Mouse (Mus musculus) monocyte, adult 2 months (primary cell): ENCODE measurements around the gene Cacna1d.
A peak's percentile ranks its signal among the peaks of the same experiment; 100 is the strongest.

Source experiments
- DNase-seq, 2 experiments: peaks; one replicate each; pipeline ENCODE4 v3.0.0; 2022; ENCODE audit warnings: low spot score in 2 of 2, low read depth in 1 of 2

Gene Cacna1d

GRCm38 (mm10) chr14:30491342-30491741 lies at the start of gene Cacna1d:
Gene Cacna1d (minus strand): TSS chr14:30491455.
- no peak for DNase-seq

DNA sequence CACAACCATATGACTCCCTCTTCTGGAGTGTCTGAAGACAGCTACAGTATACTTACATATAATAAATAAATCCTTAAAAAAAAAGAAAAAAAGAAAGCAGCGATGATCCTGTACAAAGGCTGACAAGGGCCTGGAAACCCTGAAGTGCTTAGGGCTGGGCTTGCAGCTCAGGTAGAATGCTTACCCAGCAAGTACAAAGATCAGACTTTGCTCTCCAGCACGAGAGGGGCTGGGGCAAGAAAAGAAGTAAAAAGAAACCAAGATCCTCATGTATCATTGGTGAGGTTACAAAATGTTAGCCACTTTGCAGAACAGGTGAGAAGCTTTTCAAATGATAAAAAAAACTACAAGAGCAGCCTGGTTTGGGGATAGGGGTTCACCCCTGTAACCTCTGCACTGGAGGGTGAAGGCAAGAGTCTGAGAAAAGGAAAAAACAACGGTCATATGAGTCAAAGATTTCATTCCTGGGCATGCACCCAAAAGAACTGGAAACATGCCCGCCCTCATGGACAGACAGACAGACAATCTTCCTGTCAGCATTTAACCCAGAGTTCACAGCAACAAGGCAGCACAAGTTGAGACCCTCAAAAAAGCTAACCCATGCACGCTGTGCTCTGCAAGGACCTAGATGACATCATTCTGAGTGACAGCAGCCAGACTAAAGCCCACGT lies 42.7 kb upstream of the Cacna1d start:
- DNase-seq, result no peak

DNA sequence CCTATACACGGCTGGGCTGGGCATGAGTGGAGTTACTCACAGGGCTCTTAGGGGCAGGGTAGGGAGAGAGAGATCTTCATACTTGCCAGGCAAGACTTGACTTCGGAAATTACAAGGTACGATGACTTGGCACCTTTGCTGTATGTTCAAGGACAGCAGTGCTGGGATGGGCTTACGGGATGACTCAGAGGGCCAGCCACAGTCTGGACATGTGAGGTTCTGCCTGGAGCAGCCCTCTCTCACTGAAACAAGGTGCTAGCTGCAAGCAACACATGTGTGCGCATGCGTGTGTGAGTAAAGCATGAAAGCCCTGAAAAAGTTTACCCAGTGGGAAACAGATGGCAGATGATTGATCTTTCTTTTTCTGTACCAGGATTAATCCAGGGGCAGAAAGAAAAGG lies 40.6 kb upstream of the Cacna1d start:
- no peak for DNase-seq

DNA sequence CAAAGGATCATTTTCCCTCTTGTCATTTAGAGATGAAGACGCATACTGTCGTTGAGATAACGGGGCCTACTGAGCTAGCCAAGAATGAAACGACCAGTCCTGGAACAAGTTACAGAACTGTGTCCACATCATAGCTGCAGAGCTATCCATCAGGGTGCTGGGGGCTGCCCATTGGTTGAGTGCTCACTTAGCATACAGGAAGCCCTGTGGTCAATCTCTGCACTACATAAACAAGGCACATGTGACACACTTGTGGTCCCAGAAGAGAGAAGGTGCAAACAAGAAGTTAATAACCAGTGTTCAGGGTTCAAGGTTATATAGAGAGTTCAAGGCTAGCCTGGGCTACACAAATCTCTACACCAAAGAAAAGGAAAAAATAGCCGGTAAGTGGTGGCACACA lies 40.2 kb upstream of the Cacna1d start:
- no peak for DNase-seq

DNA sequence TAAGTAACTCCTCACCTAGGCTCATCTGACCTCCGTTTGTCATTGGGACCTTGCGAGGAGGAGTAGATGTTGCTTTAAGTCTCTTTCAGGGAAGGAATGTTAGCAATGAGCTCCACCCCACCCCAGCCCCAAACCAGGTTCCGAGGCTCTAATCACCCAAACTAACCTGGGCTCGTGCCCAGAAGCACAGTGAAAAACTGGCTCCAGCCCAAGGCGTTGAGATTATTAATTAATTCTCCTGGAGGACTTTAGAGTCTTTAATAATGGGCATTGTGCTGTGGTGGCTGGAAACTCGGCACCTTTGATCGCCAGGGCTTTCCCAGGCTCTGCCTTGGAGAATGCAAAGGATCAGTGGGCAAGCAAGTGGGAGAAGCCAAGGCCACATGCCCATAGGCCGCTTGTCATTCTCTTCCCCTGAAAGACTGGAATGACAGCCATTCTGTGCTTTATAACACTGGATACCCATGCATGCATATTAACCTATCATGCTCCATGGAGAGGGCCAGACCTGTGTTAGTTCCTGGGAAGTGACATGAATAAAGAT lies 39.5 kb upstream of the Cacna1d start:
- no peak for DNase-seq

DNA sequence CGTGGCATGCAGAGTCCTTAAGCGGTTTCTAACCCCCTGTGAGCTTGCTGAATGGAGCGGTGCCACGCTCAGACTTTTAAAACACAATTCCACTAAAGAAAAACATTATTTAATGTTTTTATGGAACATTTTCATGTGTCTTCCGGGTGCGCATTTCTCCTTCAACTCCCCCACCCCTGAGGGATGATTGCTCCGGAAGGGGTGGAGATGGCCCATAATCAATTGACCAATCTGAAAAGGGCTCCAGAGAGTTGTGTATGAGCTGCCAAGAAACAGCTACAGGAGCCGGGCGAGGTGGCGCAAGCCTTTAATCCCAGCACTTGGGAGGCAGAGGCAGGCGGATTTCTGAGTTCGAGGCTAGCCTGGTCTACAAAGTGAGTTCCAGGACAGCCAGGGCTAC lies 38.2 kb upstream of the Cacna1d start:
- no peak for DNase-seq

GRCm38 (mm10) chr14:30528961-30529360 lies 37.7 kb upstream of the Cacna1d start:
- DNase-seq, result no peak

- no peak for DNase-seq
Measured at GRCm38 (mm10) chr14:30528392-30528791, 37.1 kb upstream of the Cacna1d start.

GRCm38 (mm10) chr14:30523356-30523755 lies 32.1 kb upstream of the Cacna1d start:
- DNase-seq, result no peak

DNA sequence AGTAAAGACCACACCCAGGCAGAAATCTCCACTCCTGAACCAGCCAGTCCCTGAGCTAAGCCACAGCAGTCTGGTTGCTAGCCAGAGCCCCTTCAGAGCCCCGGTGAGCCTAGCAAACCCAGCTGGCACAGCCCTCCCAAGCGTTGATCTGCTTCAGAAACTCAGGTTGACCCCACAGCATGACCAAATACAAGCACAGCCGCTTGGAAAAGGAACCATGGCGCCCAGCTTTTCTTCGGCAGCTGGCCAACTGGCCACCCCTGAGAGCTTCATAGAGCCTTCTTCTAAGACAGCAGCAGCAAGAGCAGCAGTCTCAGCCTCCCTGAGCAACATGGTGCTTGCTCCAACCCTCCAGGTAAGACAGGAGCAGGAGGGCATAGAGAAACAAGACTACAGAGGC lies 28.1 kb upstream of the Cacna1d start:
- DNase-seq, result no peak

DNA sequence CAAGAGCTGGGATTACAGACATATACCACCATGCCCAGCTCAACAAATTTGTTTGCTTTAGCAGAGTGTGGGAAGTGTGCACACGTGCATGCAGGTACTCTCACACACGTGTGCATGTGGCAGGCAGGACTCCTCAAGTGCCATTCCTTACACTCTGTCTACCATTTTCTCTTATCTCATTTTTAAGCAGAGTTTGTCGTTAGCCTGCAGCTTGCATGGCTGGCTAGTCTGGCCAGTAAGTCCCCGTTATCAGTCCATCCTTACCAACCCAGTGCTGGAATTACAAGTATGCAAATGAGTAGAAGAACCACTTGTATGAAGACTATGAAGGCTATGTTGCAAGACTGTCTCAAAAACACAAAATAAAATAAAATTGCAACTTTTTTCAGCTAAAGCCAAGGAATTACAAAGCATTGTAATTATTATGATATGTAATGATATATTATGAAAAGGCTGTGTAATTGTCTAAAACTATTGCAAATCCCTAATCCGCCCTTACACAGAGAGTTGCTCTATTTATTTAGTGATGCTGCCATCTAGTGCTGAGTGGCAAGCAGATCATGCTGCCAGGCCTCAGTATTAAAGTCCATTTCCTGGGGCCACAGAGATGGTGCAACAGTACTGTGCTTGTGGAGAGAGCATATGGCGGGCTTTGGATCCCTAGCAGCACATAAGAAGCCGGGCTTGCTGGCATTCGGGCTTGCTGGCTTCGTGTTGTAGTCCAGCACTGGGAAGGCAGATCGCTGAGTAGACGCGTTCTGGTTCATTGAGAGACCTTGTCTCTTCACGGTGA lies 24.9 kb upstream of the Cacna1d start:
- DNase-seq, result no peak

- no peak for DNase-seq
Measured at GRCm38 (mm10) chr14:30512896-30513295, 21.6 kb upstream of the Cacna1d start.

DNA sequence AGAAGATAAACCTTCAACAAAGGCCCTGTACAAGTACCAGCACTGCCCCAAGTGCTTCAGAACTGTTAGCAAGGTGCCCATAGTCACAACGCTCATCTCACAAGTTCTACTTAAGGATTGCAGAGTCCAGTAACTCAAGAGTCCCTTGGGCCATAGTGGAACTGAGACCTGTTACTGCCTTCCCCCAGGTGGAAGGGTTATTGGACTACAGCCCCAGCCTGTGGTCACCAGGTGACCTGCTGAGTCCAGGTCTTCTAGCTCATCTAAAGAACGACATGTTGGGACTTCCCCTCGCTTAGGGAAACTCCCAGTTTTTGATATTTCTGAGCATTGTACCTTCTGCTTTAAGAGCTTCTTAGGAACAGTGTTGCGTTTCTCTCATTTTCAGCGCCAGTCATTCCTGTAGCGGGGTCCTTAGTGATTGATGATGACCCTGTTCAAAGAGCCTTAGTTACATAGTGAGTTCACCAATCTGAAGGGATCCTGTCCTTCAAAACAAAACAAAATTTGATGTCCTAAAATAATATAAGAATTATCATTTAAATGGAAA lies 19.0 kb upstream of the Cacna1d start:
- DNase-seq, result no peak

DNA sequence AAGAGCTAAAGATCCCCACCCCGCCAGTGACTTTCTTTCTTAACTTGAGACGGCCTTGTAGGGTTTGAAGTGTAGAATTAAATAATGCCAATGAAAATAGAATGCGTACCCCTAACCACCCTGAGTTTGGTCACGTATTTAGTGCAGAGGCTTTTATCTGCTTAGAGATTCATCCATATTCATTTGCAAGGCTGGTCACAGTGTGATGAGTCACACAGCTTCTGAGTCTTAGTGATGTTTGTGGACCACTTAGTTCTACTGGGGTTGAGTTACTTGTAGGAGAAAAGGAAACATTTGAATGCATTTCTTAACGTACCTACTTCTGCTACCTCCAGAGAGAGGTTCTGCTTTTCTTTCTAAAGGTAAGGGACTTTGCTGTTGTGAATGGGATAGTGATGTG lies 13.7 kb upstream of the Cacna1d start:
- no peak for DNase-seq

DNA sequence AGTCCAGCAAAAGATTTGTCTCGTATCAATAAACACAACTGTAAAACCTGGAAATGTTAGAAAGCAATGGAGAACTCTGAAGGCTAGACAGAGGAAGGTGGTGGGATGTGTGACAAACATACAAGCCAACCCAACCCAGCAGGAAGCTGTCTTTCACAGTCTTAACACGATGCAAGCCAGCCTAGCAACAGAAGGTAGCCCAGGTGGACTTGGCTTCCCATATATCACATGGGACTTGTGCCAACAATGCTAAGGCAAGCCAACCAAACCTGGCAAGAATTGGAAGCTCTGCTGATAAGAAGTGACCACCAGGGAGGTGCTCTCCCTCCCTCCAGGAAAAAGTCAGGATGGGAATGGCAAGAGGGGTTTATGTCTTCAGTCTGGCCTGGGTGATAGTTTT lies 6.9 kb upstream of the Cacna1d start:
- no peak for DNase-seq

- DNase-seq, result no peak
Measured at GRCm38 (mm10) chr14:30494998-30495397, 3.7 kb upstream of the Cacna1d start.

DNA sequence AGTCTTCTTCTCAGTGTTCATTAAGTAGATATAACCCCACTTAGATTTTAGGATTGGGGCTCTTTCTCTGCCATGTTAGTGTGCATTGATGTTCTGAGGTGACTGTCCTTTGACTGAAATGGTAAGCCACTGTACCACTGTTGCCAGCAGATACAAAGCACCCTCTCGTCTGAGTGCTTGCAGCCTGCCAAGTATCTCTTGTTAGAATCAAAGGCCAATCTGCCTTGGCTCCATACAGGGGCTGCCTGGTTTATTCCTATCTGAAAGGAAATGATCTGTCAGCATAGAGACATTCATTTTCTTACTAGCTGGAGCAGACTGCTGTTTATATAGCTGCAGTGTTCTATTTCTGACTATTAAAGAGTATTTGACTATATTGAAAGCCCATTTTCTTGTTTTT lies 2.0 kb upstream of the Cacna1d start:
- DNase-seq, result no peak

GRCm38 (mm10) chr14:30479361-30479948 lies 11.8 kb downstream of the Cacna1d start, which contains the start of gene Dcp1a:
Gene Dcp1a (plus strand): TSS chr14:30479535.
- DNase-seq, result peak; percentile 84 to 93

- DNase-seq, result no peak
Measured at GRCm38 (mm10) chr14:30474416-30474815, 16.8 kb downstream of the Cacna1d start.

- DNase-seq, result no peak
Measured at GRCm38 (mm10) chr14:30473605-30474004, 17.6 kb downstream of the Cacna1d start.

- DNase-seq, result no peak
Measured at GRCm38 (mm10) chr14:30463312-30463711, 27.9 kb downstream of the Cacna1d start.
